Mouse (Mus musculus) olfactory bulb, adult 2 months (tissue): ENCODE data around the gene Sik3.

Experiments used
- CTCF ChIP-seq: fragments of 200-500 bp; IDR thresholded peaks from 2 replicates; pipeline ENCODE4 v1.5.1; 2012; ENCODE audit warnings: low read depth, mild to moderate bottlenecking, low read length, moderate library complexity; ENCODE audit not compliant: insufficient read depth
- POLR2A ChIP-seq: fragments of 200-500 bp; IDR thresholded peaks from 2 replicates; pipeline ENCODE4 v1.6.1; 2012; ENCODE audit warnings: mild to moderate bottlenecking, low read depth, low read length, moderate library complexity; ENCODE audit not compliant: insufficient read depth

DNA sequence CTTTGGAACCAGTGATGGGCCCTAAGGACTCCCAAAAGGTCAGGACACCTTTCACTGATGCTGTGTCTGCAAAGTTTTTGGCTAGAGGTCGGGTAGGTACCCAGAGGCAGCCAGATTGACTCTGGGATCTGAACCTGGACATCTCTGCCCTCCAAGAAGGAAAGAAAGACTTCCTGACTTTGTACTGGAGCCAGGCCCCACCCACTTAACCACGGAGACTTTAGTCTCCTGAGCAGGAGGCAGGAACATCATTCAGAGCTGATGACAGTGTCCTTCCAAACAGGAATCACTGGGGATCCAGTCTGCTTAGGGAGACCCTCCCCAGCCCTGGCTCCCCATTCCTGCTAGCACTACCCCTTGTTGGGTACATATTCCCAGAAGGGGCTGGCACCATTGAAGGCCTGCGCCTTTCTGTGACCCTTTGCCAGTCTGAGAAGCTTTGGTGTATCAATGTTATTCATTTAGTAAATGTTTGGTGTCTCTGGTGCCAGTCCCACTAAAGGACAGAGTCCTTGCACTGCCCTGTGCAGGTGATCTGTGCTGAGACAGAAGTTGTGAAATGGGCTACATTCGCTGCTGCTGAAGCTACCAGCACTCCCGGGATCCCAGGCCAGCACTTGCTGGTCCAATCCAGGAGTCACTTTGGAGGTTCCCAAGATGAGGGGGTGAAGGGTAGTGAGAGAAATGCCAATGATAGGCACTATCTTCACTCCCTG, 212.5 kb downstream of the Sik3 start:
- TF ChIP-seq POLR2A = no peak
- no peak for TF ChIP-seq CTCF
